Mouse (Mus musculus) myocyte (in vitro differentiated cells): ENCODE results near the gene Stk11. TPM values are rescaled to one million over a fixed set of nuclear protein-coding genes. Genes with fewer than 3 reads are reported as not detected.

Experiments used
- H3K27me3 ChIP-seq: one replicate; pipeline ENCODE4 v1.6.1; 2011; ENCODE audit not compliant: control insufficient read depth, insufficient read depth, insufficient read length
- H3K36me3 ChIP-seq: one replicate; pipeline ENCODE4 v1.6.1; 2011; ENCODE audit not compliant: control insufficient read depth, insufficient read depth
- H3K4me2 ChIP-seq: one replicate; pipeline ENCODE4 v1.6.1; 2011; ENCODE audit warnings: low read depth, control low read depth
- H3K4me3 ChIP-seq: one replicate; pipeline ENCODE4 v1.5.1; 2011; ENCODE audit warnings: mild to moderate bottlenecking, control low read depth, moderate library complexity
- H3K79me2 ChIP-seq: one replicate; pipeline ENCODE4 v1.6.1; 2011; ENCODE audit not compliant: control insufficient read depth, insufficient read depth
- H3ac ChIP-seq: one replicate; pipeline ENCODE4 v1.6.1; 2011; ENCODE audit not compliant: control insufficient read depth, insufficient read length
- CEBPB ChIP-seq: IDR thresholded peaks from 2 replicates; pipeline ENCODE4 v1.6.1; 2011; ENCODE audit warnings: mild to moderate bottlenecking, moderate library complexity; ENCODE audit not compliant: poor library complexity, insufficient read depth, severe bottlenecking
- E2F4 ChIP-seq: IDR thresholded peaks from one replicate; pipeline ENCODE4 v1.6.1; 2011; ENCODE audit warnings: mild to moderate bottlenecking, control low read depth, moderate library complexity; ENCODE audit not compliant: insufficient read depth
- MAX ChIP-seq: IDR thresholded peaks from one replicate; pipeline ENCODE4 v1.6.1; 2011; ENCODE audit warnings: low read depth, mild to moderate bottlenecking, control low read depth
- MYOD1 ChIP-seq, 3 experiments: IDR thresholded peaks; one replicate each; pipeline ENCODE4 v1.6.1; 2011; ENCODE audit warnings: control low read depth in 2 of 3, low read depth in 2 of 3, mild to moderate bottlenecking in 2 of 3, moderate library complexity in 1 of 3; ENCODE audit not compliant: insufficient read length in 2 of 3, control insufficient read depth in 1 of 3
- MYOG ChIP-seq, 3 experiments: IDR thresholded peaks; one replicate each; pipeline ENCODE4 v1.6.1; 2011; ENCODE audit warnings: control low read depth in 2 of 3, low read depth in 2 of 3, mild to moderate bottlenecking in 2 of 3; ENCODE audit not compliant: insufficient read length in 2 of 3, control insufficient read depth in 1 of 3, insufficient read depth in 1 of 3
- POLR2A ChIP-seq: IDR thresholded peaks from one replicate; pipeline ENCODE4 v1.6.1; 2011; ENCODE audit warnings: low read depth, mild to moderate bottlenecking, control low read depth, moderate library complexity; ENCODE audit not compliant: insufficient read length
- POLR2AphosphoS2 ChIP-seq: IDR thresholded peaks from one replicate; pipeline ENCODE4 v1.6.1; 2011; ENCODE audit warnings: low read depth, control low read depth; ENCODE audit not compliant: insufficient read length
- REST ChIP-seq: IDR thresholded peaks from one replicate; pipeline ENCODE4 v1.6.1; 2011; ENCODE audit warnings: mild to moderate bottlenecking, control low read depth, moderate library complexity; ENCODE audit not compliant: insufficient read depth, insufficient read length
- SRF ChIP-seq: IDR thresholded peaks from one replicate; pipeline ENCODE4 v1.6.1; 2011; ENCODE audit warnings: low read depth; ENCODE audit not compliant: control insufficient read depth, insufficient read length
- TCF12 ChIP-seq: IDR thresholded peaks from one replicate; pipeline ENCODE4 v1.6.1; 2011; ENCODE audit warnings: mild to moderate bottlenecking, control low read depth; ENCODE audit not compliant: poor library complexity, insufficient read depth, severe bottlenecking
- TCF3 ChIP-seq: IDR thresholded peaks from one replicate; pipeline ENCODE4 v1.6.1; 2011; ENCODE audit warnings: low read depth, control low read depth; ENCODE audit not compliant: insufficient read length
- USF1 ChIP-seq: IDR thresholded peaks from one replicate; pipeline ENCODE4 v1.6.1; 2011; ENCODE audit warnings: low read depth, mild to moderate bottlenecking, control low read depth, moderate library complexity
- polyA plus RNA-seq: library from polyadenylated mRNA; unstranded; fragments of >200 nt; fragmentation: generic; extraction: Trizol; gene quantifications from one replicate; pipeline ENCODE4 v1.2.1, GENCODE M21; 2012; ENCODE audit warnings: missing spikeins

The Stk11 gene
- polyA plus RNA-seq, 1 experiment, result 150 TPM

- peak overlapping the region; percentile 97 for H3K4me2 ChIP-seq
- H3ac ChIP-seq, result no peak overlapping the region
- H3K27me3 ChIP-seq, result no peaks in the 10 kb centered on the region
- peaks cover 69% of the 10 kb centered on the region for H3K79me2 ChIP-seq
- no peaks in the 10 kb centered on the region for H3K36me3 ChIP-seq
- peak in 1 of 3 experiments; percentile 33 for TF ChIP-seq MYOD1 (IDR thresholded peaks at IDR 0.05; ENCODE audit: control insufficient read depth in 1 of 3, insufficient read length in 2 of 3, low read depth in 2 of 3)
- TF ChIP-seq REST, result no peak
- peak in 1 of 3 experiments; percentile 49 for TF ChIP-seq MYOG (IDR thresholded peaks at IDR 0.05; ENCODE audit: control insufficient read depth in 1 of 3, insufficient read depth in 1 of 3, insufficient read length in 2 of 3, low read depth in 2 of 3)
- TF ChIP-seq POLR2A, result peak; percentile 43
- peak overlapping the region; percentile 67 for H3K4me3 ChIP-seq
Measured at GRCm38 (mm10) chr10:80100982-80101381, 14.6 kb upstream of the Stk11 start.

- Histone ChIP-seq H3K36me3 (no peaks in the 10 kb centered on the region), H3K4me3 (peak overlapping the region; percentile 67), H3ac (peak overlapping the region; percentile 82), H3K4me2 (peak overlapping the region; percentile 97), H3K27me3 (no peaks in the 10 kb centered on the region), H3K79me2 (peaks cover 55% of the 10 kb centered on the region)
- TF ChIP-seq TCF3, result no peak
- no peak for TF ChIP-seq SRF
- no peak for TF ChIP-seq USF1
- TF ChIP-seq REST, result no peak
- no peak for TF ChIP-seq MYOG (IDR thresholded peaks at IDR 0.05; ENCODE audit: control insufficient read depth in 1 of 3, insufficient read depth in 1 of 3, insufficient read length in 2 of 3, low read depth in 2 of 3)
- peak; percentile 79 for TF ChIP-seq POLR2AphosphoS2
- no peak for TF ChIP-seq MAX
- peak; percentile 78 for TF ChIP-seq POLR2A
- TF ChIP-seq E2F4, result no peak
- no peak for TF ChIP-seq TCF12
Measured at GRCm38 (mm10) chr10:80102216-80102915, 13.2 kb upstream of the Stk11 start.

- Histone ChIP-seq H3K4me3 (peak overlapping the region; percentile 67), H3K4me2 (peak overlapping the region; percentile 72), H3K79me2 (peaks cover 48% of the 10 kb centered on the region), H3ac (peak overlapping the region; percentile 82), H3K27me3 (no peaks in the 10 kb centered on the region), H3K36me3 (no peaks in the 10 kb centered on the region)
- no peak for TF ChIP-seq POLR2AphosphoS2
- TF ChIP-seq E2F4, result no peak
- no peak for TF ChIP-seq MYOG (IDR thresholded peaks at IDR 0.05; ENCODE audit: control insufficient read depth in 1 of 3, insufficient read depth in 1 of 3, insufficient read length in 2 of 3, low read depth in 2 of 3)
- TF ChIP-seq POLR2A, result no peak
Measured at GRCm38 (mm10) chr10:80103032-80103431, 12.6 kb upstream of the Stk11 start.

- Histone ChIP-seq H3ac (no peak overlapping the region), H3K4me2 (peak overlapping the region; percentile 72), H3K36me3 (no peaks in the 10 kb centered on the region), H3K27me3 (no peaks in the 10 kb centered on the region), H3K4me3 (peak overlapping the region; percentile 67), H3K79me2 (peaks cover 37% of the 10 kb centered on the region)
- TF ChIP-seq TCF3, result no peak
- no peak for TF ChIP-seq MYOD1 (IDR thresholded peaks at IDR 0.05; ENCODE audit: control insufficient read depth in 1 of 3, insufficient read length in 2 of 3, low read depth in 2 of 3)
- no peak for TF ChIP-seq SRF
- no peak for TF ChIP-seq REST
- peak; percentile 55 for TF ChIP-seq POLR2AphosphoS2
- TF ChIP-seq E2F4, result no peak
- peak; percentile 48 for TF ChIP-seq POLR2A
- TF ChIP-seq MYOG (IDR thresholded peaks at IDR 0.05; ENCODE audit: control insufficient read depth in 1 of 3, insufficient read depth in 1 of 3, insufficient read length in 2 of 3, low read depth in 2 of 3), result no peak
- no peak for TF ChIP-seq MAX
- TF ChIP-seq USF1, result no peak
- no peak for TF ChIP-seq TCF12
- TF ChIP-seq CEBPB, result no peak
Measured at GRCm38 (mm10) chr10:80104181-80104580, 11.4 kb upstream of the Stk11 start.

GRCm38 (mm10) chr10:80105460-80105859, 10.1 kb upstream of the Stk11 start, which contains the start of gene Sbno2:
TSS of gene Sbno2 (minus strand) at chr10:80105571.
- Histone ChIP-seq H3K27me3 (no peaks in the 10 kb centered on the region), H3K79me2 (peaks cover 24% of the 10 kb centered on the region), H3K4me3 (peak within 1 kb of the TSS; percentile 67), H3K36me3 (no peaks in the 10 kb centered on the region), H3ac (no peak within 1 kb of the TSS), H3K4me2 (peak within 1 kb of the TSS; percentile 72)
- TF ChIP-seq MAX, result no peak
- TF ChIP-seq REST, result no peak
- TF ChIP-seq MYOG (IDR thresholded peaks at IDR 0.05; ENCODE audit: control insufficient read depth in 1 of 3, insufficient read depth in 1 of 3, insufficient read length in 2 of 3, low read depth in 2 of 3), result no peak
- no peak for TF ChIP-seq POLR2A
- no peak for TF ChIP-seq TCF3
- no peak for TF ChIP-seq SRF
- no peak for TF ChIP-seq CEBPB
- TF ChIP-seq TCF12, result no peak
- no peak for TF ChIP-seq E2F4
- TF ChIP-seq MYOD1 (IDR thresholded peaks at IDR 0.05; ENCODE audit: control insufficient read depth in 1 of 3, insufficient read length in 2 of 3, low read depth in 2 of 3), result no peak
- no peak for TF ChIP-seq POLR2AphosphoS2
- no peak for TF ChIP-seq USF1
